Mouse (Mus musculus) MEL (cell line): ENCODE measurements around the gene Gm49318. TPM values are rescaled to one million over a fixed set of nuclear protein-coding genes. Genes with fewer than 3 reads are reported as not detected.

ENCODE experiments used
- DNase-seq: peaks from one replicate; pipeline ENCODE4 v3.0.0; 2011; ENCODE audit warnings: low read depth, low spot score
- H3K27ac ChIP-seq: 2 replicates; pipeline ENCODE4 v1.5.1; 2012; ENCODE audit warnings: low read depth, mild to moderate bottlenecking, control low read depth, low read length, moderate library complexity; ENCODE audit not compliant: control insufficient read depth
- H3K27me3 ChIP-seq, 2 experiments: fragments of 150-350 bp in 1 of 2; sonication (generic) in 1 of 2; 2 replicates each; pipeline ENCODE4 v1.6.1; 2012; ENCODE audit warnings: low read length in 2 of 2, mild to moderate bottlenecking in 2 of 2, improper control_type of control experiment in 1 of 2, moderate library complexity in 1 of 2; ENCODE audit not compliant: insufficient read depth in 2 of 2, control insufficient read depth in 1 of 2
- H3K36me3 ChIP-seq, 2 experiments: 2 replicates each; pipeline ENCODE4 v1.6.1; 2012 to 2014; ENCODE audit warnings: low read length in 2 of 2, improper control_type of control experiment in 1 of 2, inconsistent platforms in 1 of 2, mild to moderate bottlenecking in 1 of 2; ENCODE audit not compliant: insufficient read depth in 2 of 2, control insufficient read depth in 1 of 2
- H3K4me1 ChIP-seq, 2 experiments: fragments of 150-350 bp in 1 of 2; sonication (generic) in 1 of 2; 2 replicates each; pipeline ENCODE4 v1.6.1; 2012; ENCODE audit warnings: low read length in 2 of 2, improper control_type of control experiment in 1 of 2, mild to moderate bottlenecking in 1 of 2; ENCODE audit not compliant: insufficient read depth in 2 of 2, control insufficient read depth in 1 of 2
- H3K4me3 ChIP-seq, 2 experiments: fragments of 150-350 bp in 1 of 2; sonication (generic) in 1 of 2; 2 replicates each; pipeline ENCODE4 v1.5.1; 2012; ENCODE audit warnings: low read depth in 2 of 2, low read length in 2 of 2, mild to moderate bottlenecking in 2 of 2, moderate library complexity in 2 of 2, control low read depth in 1 of 2, improper control_type of control experiment in 1 of 2; ENCODE audit not compliant: control insufficient read depth in 1 of 2, insufficient read depth in 1 of 2
- H3K79me2 ChIP-seq: 2 replicates; pipeline ENCODE4 v1.6.1; 2012; ENCODE audit warnings: mild to moderate bottlenecking, low read length, moderate library complexity; ENCODE audit not compliant: control insufficient read depth, poor library complexity, insufficient read depth
- H3K9ac ChIP-seq: 2 replicates; pipeline ENCODE4 v1.6.1; 2012; ENCODE audit warnings: low read depth, mild to moderate bottlenecking, control low read depth, low read length, moderate library complexity; ENCODE audit not compliant: control insufficient read depth, poor library complexity, severe bottlenecking
- H3K9me3 ChIP-seq: fragments of 150-350 bp; sonication (generic); replicated peaks from 2 replicates; pipeline ENCODE4 v1.6.1; 2012; ENCODE audit warnings: mild to moderate bottlenecking, low read length, improper control_type of control experiment, moderate library complexity; ENCODE audit not compliant: insufficient read depth
- ETS1 ChIP-seq: IDR thresholded peaks from 2 replicates; pipeline ENCODE4 v1.6.1; 2012; ENCODE audit warnings: low read depth, mild to moderate bottlenecking, inconsistent platforms, low read length, improper control_type of control experiment, moderate library complexity
- KAT2A ChIP-seq: conservative IDR thresholded peaks from 2 replicates; pipeline ENCODE4 v1.6.1; 2012; ENCODE audit warnings: low read depth, low read length, improper control_type of control experiment, inconsistent platforms
- MAFK ChIP-seq: IDR thresholded peaks from 2 replicates; pipeline ENCODE4 v1.6.1; 2011; ENCODE audit warnings: low read depth, mild to moderate bottlenecking, low read length, improper control_type of control experiment, borderline replicate concordance
- MAX ChIP-seq: IDR thresholded peaks from 2 replicates; pipeline ENCODE4 v1.6.1; 2011; ENCODE audit warnings: low read length, improper control_type of control experiment
- MAZ ChIP-seq: IDR thresholded peaks from 2 replicates; pipeline ENCODE4 v1.6.1; 2012; ENCODE audit warnings: low read depth, mild to moderate bottlenecking, inconsistent platforms, low read length, improper control_type of control experiment
- MXI1 ChIP-seq: IDR thresholded peaks from 2 replicates; pipeline ENCODE4 v1.6.1; 2011; ENCODE audit warnings: mild to moderate bottlenecking, low read depth, low read length, improper control_type of control experiment
- MYB ChIP-seq: IDR thresholded peaks from 2 replicates; pipeline ENCODE4 v1.6.1; 2011; ENCODE audit warnings: mild to moderate bottlenecking, low read depth, low read length, improper control_type of control experiment
- MYC ChIP-seq: IDR thresholded peaks from 2 replicates; pipeline ENCODE4 v1.6.1; 2011; ENCODE audit warnings: low read depth, mild to moderate bottlenecking, low read length, improper control_type of control experiment, moderate library complexity
- NRF1 ChIP-seq: IDR thresholded peaks from 2 replicates; pipeline ENCODE4 v1.6.1; 2014; ENCODE audit warnings: low read depth, mild to moderate bottlenecking, inconsistent platforms, low read length, improper control_type of control experiment, moderate library complexity; ENCODE audit not compliant: poor library complexity, insufficient read depth, severe bottlenecking
- POLR2AphosphoS2 ChIP-seq: IDR thresholded peaks from 2 replicates; pipeline ENCODE4 v1.6.1; 2011; ENCODE audit warnings: low read length, improper control_type of control experiment
- POLR2AphosphoS5 ChIP-seq: IDR thresholded peaks from 2 replicates; pipeline ENCODE4 v1.6.1; 2012; ENCODE audit warnings: low read depth, borderline replicate concordance, mild to moderate bottlenecking, inconsistent platforms, low read length, moderate library complexity, mixed read lengths
- RCOR1 ChIP-seq: IDR thresholded peaks from 2 replicates; pipeline ENCODE4 v1.6.1; 2012; ENCODE audit warnings: low read depth, mild to moderate bottlenecking, inconsistent platforms, low read length, improper control_type of control experiment
- SMC3 ChIP-seq: IDR thresholded peaks from 2 replicates; pipeline ENCODE4 v1.6.1; 2011; ENCODE audit warnings: low read depth, low read length, improper control_type of control experiment
- TBP ChIP-seq: IDR thresholded peaks from 2 replicates; pipeline ENCODE4 v1.8.0; 2011; ENCODE audit warnings: low read depth, low read length, improper control_type of control experiment
- USF1 ChIP-seq: IDR thresholded peaks from 2 replicates; pipeline ENCODE4 v1.6.1; 2014; ENCODE audit warnings: low read depth, mild to moderate bottlenecking, inconsistent platforms, low read length, improper control_type of control experiment, moderate library complexity
- ZC3H11A ChIP-seq: IDR thresholded peaks from 2 replicates; pipeline ENCODE4 v1.6.1; 2012; ENCODE audit warnings: low read depth, mild to moderate bottlenecking, inconsistent platforms, low read length, improper control_type of control experiment
- polyA plus RNA-seq, 2 experiments: library from polyadenylated mRNA; stranded (reverse) in 1 of 2; unstranded in 1 of 2; fragments of >175 nt in 1 of 2; fragments of >200 nt in 1 of 2; gene quantifications; 2 replicates each; pipeline versions ENCODE4 v1.2.1 to v1.2.4; 2012; ENCODE audit warnings: low replicate concordance in 2 of 2, low read depth in 1 of 2; ENCODE audit not compliant: insufficient read length in 2 of 2, insufficient read depth in 1 of 2, missing spikeins in 1 of 2
- total RNA-seq: library from RNA; depleted of rRNA; stranded (reverse); fragments of 300-350 nt; gene quantifications from 2 replicates; pipeline ENCODE4 v1.2.3, GENCODE M21; 2012

Gm49318 gene
- total and polyA plus RNA-seq, 3 experiments: not detected

DNA sequence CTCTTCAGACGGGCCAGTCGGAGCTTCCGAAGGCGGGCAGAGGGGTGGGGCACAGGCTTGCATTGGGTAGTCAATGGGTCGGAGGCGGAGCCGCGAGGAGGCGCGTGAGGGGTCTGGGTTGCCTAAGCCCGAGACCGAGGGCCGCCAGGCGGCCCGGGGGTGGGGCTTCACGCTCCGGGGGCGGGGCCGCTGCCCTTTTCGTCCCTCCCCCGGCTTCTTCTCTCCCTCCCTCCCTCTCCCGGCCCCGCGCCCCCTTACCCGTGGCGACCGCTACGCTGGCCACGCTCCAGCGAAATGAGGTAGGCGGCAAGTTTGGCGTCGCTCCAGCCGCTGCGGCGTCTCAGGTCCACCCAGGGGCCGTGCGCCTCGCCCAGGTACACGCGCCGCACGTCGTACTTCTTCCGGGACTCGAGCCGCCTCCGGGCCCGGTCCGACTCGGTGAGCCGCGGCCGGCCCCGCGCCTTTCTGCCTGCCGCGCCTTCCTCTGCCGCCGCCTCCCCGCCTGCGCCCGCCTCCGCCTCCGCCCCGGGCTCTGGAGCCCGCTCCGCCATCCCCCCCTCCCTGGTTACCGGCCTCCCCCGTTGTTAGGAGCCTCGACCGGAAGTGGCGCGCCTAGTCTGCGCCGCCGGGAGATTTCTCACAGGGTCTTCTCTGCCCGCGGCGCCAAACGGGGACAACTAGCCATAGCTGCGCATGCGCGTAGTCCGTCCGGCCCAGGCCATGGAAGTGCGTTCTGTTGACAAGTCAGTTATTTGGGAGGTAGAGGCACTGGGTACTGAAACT lies at the start of gene Gm49318, which contains the start of gene Zfp653 (continued):
- no peak for TF ChIP-seq RCOR1
- peak; percentile 87 for TF ChIP-seq MXI1
- peak; percentile 63 for TF ChIP-seq MAX
- peak; percentile 96 for TF ChIP-seq KAT2A
- 0 out of 2 replicates have a peak, but pooled peaks have one; percentile 29 for TF ChIP-seq ZC3H11A

DNA sequence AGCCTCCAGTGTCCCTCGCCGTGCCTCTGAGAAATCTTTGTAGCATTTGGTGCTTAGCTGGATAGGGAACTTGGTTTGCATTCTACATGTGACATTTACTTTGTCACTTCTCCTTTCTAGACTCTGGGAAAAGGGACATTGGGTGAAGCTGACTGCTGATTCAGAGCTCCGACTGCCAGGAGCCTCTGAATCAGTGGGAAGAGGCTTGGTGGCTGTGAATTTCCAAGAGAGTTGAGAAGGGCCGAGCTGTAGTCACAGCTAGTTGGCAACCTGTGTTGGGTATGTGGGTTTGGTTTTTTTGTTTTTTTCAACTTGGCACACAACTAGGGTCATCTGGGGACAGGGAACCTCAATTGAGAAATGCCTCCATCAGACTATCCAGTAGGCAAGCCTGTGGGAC lies 48.5 kb upstream of the Gm49318 start:
- TF ChIP-seq MAZ: no peak
- no peak for TF ChIP-seq POLR2AphosphoS5
- no peak for TF ChIP-seq MAFK
- TF ChIP-seq MYB: no peak
- peak; percentile 62; the same call in 1 of the 2 replicates for TF ChIP-seq USF1
- peak; percentile 18; the same call in 1 of the 2 replicates for TF ChIP-seq MXI1
- TF ChIP-seq SMC3: no peak
- TF ChIP-seq NRF1: no peak
- no peak for TF ChIP-seq POLR2AphosphoS2
- peak; percentile 39; the same call in 1 of the 2 replicates for TF ChIP-seq MYC
- TF ChIP-seq ETS1: no peak
- TF ChIP-seq KAT2A: no peak
- TF ChIP-seq MAX: peak; percentile 49
- no peak for TF ChIP-seq TBP
- Histone ChIP-seq H3K36me3 (peaks cover 0 to 35% of the 10 kb centered on the region in 2 experiments; a peak in 2 of 4 replicates), H3K9ac (no peak overlapping the region), H3K9me3 (no peaks in the 10 kb centered on the region), H3K4me3 (no peak overlapping the region), H3K79me2 (peaks cover 13% of the 10 kb centered on the region), H3K4me1 (peaks cover 20 to 53% of the 10 kb centered on the region in 2 experiments), H3K27ac (no peak overlapping the region), H3K27me3 (no peaks in the 10 kb centered on the region)
- peak; percentile 76 for DNase-seq
